Mouse (Mus musculus) left cerebral cortex, postnatal 4 days (tissue): ENCODE data around the gene Pard3. TPM values are rescaled to one million over a fixed set of nuclear protein-coding genes. Genes with fewer than 3 reads are reported as not detected.

Experiments used
- DNase-seq: peaks from one replicate; pipeline ENCODE4 v3.0.0-alpha.2; 2022
- intact Hi-C: fragments of 180-260 bp; cut with DNase I; formaldehyde crosslinking; loops from one replicate; pipeline ENCODE4 v1.15.1; 2025
- total RNA-seq, 2 experiments: library from RNA; stranded (reverse); gene quantifications; 2 replicates each; pipeline ENCODE4 v1.2.3; 2021

The Pard3 gene
- total RNA-seq, 2 experiments from 2014 or later, result 25.5 to 27.0 TPM

GRCm38 (mm10) chr8:127220206-127220605 lies 156.5 kb downstream of the Pard3 start:
- intact Hi-C loops, result no loop called here
- DNase-seq, result no peak

GRCm38 (mm10) chr8:127220615-127221014 lies 156.9 kb downstream of the Pard3 start:
- intact Hi-C loops, result no loop called here
- DNase-seq, result no peak

GRCm38 (mm10) chr8:127222361-127222760 lies 158.7 kb downstream of the Pard3 start:
- intact Hi-C loops, result no loop called here
- DNase-seq, result no peak

- intact Hi-C loops, result no loop called here
- DNase-seq, result no peak
Observed at GRCm38 (mm10) chr8:127226996-127227395, 163.3 kb downstream of the Pard3 start.

GRCm38 (mm10) chr8:127227407-127227806 lies 163.7 kb downstream of the Pard3 start:
- DNase-seq, result no peak
- intact Hi-C loops, result no loop called here

- DNase-seq, result no peak
- intact Hi-C loops, result no loop called here
Observed at GRCm38 (mm10) chr8:127229325-127230232, 165.9 kb downstream of the Pard3 start.

- intact Hi-C loops, result no loop called here
- DNase-seq, result no peak
Observed at GRCm38 (mm10) chr8:127230233-127230595, 166.5 kb downstream of the Pard3 start.

GRCm38 (mm10) chr8:127243351-127243750 lies 179.7 kb downstream of the Pard3 start:
- no peak for DNase-seq
- intact Hi-C loops, result no loop called here

GRCm38 (mm10) chr8:127243841-127244240 lies 180.1 kb downstream of the Pard3 start:
- intact Hi-C loops, result no loop called here
- DNase-seq, result no peak

GRCm38 (mm10) chr8:127250746-127251145 lies 187.1 kb downstream of the Pard3 start:
- DNase-seq, result no peak
- intact Hi-C loops, result no loop called here

GRCm38 (mm10) chr8:127251476-127251875 lies 187.8 kb downstream of the Pard3 start:
- intact Hi-C loops, result no loop called here
- DNase-seq, result no peak

GRCm38 (mm10) chr8:127251985-127252384 lies 188.3 kb downstream of the Pard3 start:
- DNase-seq, result no peak
- intact Hi-C loops, result no loop called here

- intact Hi-C loops, result no loop called here
- DNase-seq, result no peak
Observed at GRCm38 (mm10) chr8:127254625-127255024, 190.9 kb downstream of the Pard3 start.

GRCm38 (mm10) chr8:127257086-127257485 lies 193.4 kb downstream of the Pard3 start:
- intact Hi-C loops, result no loop called here
- no peak for DNase-seq

- intact Hi-C loops, result no loop called here
- DNase-seq, result no peak
Observed at GRCm38 (mm10) chr8:127261051-127261450, 197.4 kb downstream of the Pard3 start.

- DNase-seq, result no peak
- intact Hi-C loops, result no loop called here
Observed at GRCm38 (mm10) chr8:127262026-127262425, 198.3 kb downstream of the Pard3 start.

- intact Hi-C loops, result no loop called here
Observed at GRCm38 (mm10) chr8:127262436-127262835, 198.7 kb downstream of the Pard3 start.

GRCm38 (mm10) chr8:127262926-127263325 lies 199.2 kb downstream of the Pard3 start:
- no peak for DNase-seq
- intact Hi-C loops, result no loop called here

More at GRCm38 (mm10) chr8:127262436-127262835, 198.7 kb downstream of the Pard3 start:
- DNase-seq, result no peak

- DNase-seq, result no peak
- intact Hi-C loops, result no loop called here
Observed at GRCm38 (mm10) chr8:127263457-127263856, 199.8 kb downstream of the Pard3 start.

- intact Hi-C loops, result no loop called here
- DNase-seq, result no peak
Observed at GRCm38 (mm10) chr8:127264691-127265470, 201.2 kb downstream of the Pard3 start.

- intact Hi-C loops, result no loop called here
- DNase-seq, result no peak
Observed at GRCm38 (mm10) chr8:127266777-127267176, 203.1 kb downstream of the Pard3 start.
